Comparison of ENCODE assay signal across 8 mouse cellular contexts in the genomic region with DNA sequence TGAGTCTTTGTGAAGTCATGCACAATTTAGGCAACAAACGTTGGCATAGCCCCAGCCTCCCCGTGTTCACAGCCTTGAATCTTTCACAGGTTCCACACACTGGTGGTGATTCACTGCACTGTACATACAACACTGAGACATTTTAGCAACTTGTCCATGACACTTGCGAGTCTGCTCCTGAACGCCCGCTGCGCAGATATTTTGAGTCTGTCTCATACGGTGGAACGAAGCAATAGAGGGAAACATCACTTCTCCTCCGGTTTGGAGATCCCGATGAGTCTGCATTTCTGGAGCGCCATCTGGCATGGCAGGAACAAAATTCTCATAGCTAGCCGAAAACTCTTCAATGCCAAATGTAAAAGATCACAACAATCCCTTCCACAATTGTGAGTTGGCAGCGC. TPM values are rescaled to one million over a fixed set of nuclear protein-coding genes. Genes with fewer than 3 reads are reported as not detected.
A peak's percentile ranks its signal among the peaks of the same experiment; 100 is the strongest.
DNase-seq lines count a peak whose midpoint lies in the region.

No protein-coding gene starts in this region.

- DNase-seq in gastrocnemius, adult 18-20 months (ENCODE audit: low spot score), result peak; percentile 18
- DNase-seq in gastrocnemius, adult 8-10 months (ENCODE audit: low spot score in 2 of 2), result no peak
- DNase-seq in cerebellum, postnatal 36 days, result peak; percentile 69 to 77
- DNase-seq in layer of hippocampus, adult 8-10 months (ENCODE audit: low spot score in 2 of 2), result peak; percentile 77 to 86
- DNase-seq in lung, postnatal 36 days, result peak; percentile 31
- no peak for DNase-seq in spleen, postnatal 14 days (ENCODE audit: low spot score in 2 of 2)
- DNase-seq in spleen, postnatal 10 days (ENCODE audit: low spot score in 2 of 2), result no peak
- DNase-seq in thymus, postnatal 36 days, result no peak

RNA-seq across cellular contexts. Expression of gene Tnrc6a, which starts 57.7 kb away (rescaled TPM):
- 10 to 100 TPM; 20.7 to 22.3 TPM for total RNA-seq in gastrocnemius, adult 18-20 months (2021)
- 10 to 100 TPM; 20.4 to 26.6 (median 22.1) TPM for total RNA-seq in gastrocnemius, adult 8-10 months (2022)
- 10 to 100 TPM; 58.1 to 64.8 (median 60.8) TPM for total RNA-seq in layer of hippocampus, adult 8-10 months (2022)

Comparison
In these comparisons a context has a peak if more than half of its experiments do, and no peak if none do; other contexts are left out.
1. DNase-seq: peak in gastrocnemius, adult 18-20 months (single experiment), cerebellum, postnatal 36 days (2 of 2), layer of hippocampus, adult 8-10 months (2 of 2) and lung, postnatal 36 days (single experiment); none in gastrocnemius, adult 8-10 months (0 of 2), spleen, postnatal 14 days (0 of 2), spleen, postnatal 10 days (0 of 2) and thymus, postnatal 36 days (0 of 2).